Mouse (Mus musculus) heart, adult 8-10 months (tissue): ENCODE measurements around the gene Gstt1. TPM values are rescaled to one million over a fixed set of nuclear protein-coding genes. Genes with fewer than 3 reads are reported as not detected.
"Not testable (repeated sequence)": the region's sequence is repeated elsewhere in the genome, so short reads cannot be mapped to it uniquely, and the experiment has no call there.

Experiments
- DNase-seq: peaks from one replicate; pipeline ENCODE4 v3.0.0; 2022; ENCODE audit warnings: low spot score
- total RNA-seq, 4 experiments: library from RNA; stranded (reverse); gene quantifications; 2 replicates each; pipeline ENCODE4 v1.2.4; 2022

The Gstt1 gene
- total RNA-seq = 10 to 100 TPM; 15.7 to 26.4 (median 22.1) TPM

DNA sequence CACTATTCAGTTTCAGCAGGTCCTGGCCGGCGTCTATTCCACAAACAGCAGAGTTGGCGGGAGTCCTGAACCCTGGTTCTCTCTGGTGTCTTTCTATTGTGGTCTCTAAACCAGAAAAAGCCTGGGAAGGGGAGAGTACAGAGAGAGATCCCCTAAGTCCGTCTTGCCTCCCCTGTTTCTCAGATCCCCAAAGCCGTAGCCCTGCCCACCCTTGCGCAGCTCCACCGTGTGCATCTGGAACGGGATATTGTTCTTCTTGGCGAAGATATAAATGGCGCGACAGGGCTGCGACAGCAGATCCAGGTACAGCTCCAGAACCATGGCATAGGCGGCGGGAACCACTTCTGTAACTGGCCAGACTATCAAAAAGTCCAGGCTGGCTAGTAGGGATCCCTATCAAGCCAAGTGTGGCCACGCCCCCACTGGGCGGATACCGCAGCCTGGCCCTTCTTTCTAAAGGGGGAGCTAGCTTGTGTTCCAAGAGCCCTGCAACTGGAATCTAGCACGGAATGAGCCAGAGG is at the start of gene Gstt1:
Gene Gstt1, minus strand, starts transcription at position 409 of the 521 bp plus-strand sequence.
- DNase-seq = peak; percentile 76

DNA sequence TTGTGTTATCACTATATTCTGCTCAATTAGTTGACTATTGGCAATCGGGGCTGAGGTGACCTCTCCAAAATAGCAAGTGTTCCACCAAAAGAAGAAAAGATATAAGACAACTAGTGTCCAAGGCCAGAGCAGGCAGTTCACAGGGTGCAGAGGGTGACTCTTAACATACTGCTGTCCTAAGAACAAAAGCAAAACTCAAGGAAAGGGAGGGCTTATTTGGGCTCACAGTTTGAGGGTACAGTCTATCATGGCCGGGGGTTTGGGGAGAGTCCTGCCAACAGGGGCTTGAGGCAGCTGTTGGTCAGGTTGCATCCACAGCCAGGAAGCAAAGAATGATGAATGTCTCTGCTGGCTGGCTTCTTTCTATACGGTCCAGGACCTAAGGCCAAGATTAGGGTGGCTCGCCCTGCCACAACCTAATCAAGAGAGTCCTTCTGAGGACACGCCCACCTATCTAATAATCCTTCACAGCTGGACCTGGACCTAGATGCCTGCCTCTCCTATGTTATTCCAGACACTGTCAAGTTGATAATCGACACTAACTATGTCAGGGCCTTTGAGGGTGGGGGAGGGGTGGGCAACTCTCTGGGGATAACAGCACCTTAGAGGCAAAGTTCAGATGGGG is 47.0 kb upstream of the Gstt1 start:
- no peak for DNase-seq

DNA sequence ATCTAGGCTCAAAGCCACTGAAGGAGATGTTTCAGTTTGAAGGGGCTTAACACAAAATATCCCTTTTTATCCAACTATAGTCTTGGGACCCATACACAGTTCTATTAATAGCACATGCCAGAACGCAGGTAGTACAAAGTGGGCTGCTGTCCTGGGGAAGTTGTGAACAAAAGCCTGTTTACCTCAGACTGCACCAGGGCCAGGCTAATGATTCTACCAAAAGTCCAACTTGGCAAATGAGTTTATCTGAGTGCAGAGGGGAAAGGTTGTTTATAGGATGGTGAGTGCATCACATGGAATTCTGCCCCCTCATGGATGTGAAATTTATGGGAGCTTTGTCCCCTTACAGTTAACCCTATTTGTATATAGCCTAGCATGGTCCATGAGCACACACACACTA is 46.4 kb upstream of the Gstt1 start:
- DNase-seq = peak; percentile 32

DNA sequence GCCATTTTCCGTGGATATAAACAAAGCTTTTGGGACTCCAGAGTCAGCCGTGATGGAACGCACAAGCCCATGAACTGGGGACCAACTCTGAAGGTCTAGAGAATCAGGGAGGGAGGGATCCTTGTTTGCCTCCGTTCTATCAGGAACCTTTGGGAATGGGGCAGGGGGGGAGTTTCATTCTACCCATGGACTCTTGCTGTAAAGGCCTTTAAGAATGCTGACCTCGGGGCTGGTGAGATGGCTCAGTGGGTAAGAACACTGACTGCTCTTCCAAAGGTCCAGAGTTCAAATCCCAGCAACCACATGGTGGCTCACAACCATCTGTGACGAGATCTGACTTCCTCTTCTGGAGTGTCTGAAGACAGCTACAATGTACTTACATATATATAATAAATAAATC is 45.5 kb upstream of the Gstt1 start:
- not testable (repeated sequence) for DNase-seq

DNA sequence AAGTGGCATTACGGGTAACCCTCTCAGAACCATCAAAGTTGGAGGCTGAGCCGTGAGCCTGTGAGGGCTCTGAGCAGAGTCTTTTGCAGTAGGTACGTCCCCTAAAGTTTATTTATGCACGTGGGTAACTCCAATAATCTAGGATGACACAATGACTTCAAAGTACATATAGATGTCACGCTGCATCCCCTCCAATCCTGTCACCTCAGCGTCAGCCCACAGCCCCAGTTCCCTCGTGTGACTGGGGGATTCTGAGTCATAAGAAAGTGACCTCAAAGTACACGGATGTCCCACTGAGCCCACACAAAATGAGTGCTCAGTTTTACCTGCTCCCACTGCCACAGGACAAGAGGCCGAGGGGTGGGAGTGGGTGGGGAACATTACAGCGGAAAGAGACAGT is 40.7 kb upstream of the Gstt1 start:
- DNase-seq = no peak

DNA sequence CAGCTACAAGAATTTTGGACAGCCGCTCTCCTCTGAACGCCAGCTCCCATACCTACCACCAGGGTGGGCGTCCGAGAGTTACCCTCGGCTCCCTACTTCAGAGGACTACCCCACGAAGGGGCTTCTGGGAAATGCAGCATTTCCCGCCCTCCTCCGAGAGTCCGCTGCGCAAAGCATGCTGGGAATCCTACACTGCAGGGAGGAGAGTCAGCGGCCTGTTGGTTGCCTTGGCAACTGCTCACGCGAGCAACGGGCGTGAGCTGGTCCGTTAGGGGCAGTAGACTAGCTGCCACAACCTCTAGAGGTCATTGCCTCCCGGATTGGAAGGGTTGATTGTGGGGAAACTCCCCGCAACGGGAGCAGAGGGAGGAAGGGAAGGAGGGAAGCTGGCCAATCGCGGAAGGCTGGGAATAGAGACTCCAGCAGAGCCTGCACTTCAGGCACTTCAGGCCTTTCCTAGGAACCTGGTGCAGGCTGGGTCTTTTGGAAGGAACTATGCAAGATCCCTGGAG is 38.9 kb upstream of the Gstt1 start, which contains the start of gene Gstt2:
Gene Gstt2, minus strand, starts transcription at position 177 of the 512 bp plus-strand sequence.
- DNase-seq = peak; percentile 94

DNA sequence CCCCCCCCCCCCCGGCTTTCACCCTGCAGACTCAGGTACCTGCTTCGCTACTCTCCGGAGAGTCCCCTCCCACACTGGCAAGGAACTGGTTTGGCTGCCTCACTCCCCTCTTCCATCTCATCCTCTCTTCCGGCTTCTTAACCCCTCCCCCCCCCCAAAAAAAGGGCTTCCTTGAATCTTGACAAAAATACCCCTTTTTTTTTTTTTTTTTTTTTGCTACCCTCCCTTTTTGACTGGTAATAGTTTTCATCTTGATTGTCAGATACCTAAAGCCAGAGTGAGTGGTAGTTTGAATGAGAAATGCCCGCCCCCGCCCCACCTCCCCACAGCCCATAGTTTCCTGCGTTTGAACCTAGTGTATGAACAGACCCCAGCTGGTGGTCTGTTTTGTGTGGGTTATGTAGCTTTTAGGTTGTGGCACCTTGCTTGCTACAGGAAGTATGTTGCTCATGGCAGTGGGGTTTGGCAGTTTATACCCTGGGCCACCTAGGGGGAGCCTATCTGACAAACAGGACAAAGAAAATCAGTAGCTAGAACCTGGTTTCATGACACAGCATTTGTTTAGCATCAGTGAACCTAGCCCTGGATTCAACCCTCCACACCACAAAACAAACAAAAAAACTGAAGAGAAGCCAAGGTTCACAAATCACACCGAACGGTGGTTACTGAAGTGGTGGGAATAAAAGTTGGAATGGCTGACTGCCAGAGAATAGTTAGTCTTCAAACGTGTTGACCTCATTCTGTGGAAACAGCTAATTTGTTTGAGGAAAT is 37.6 kb upstream of the Gstt1 start:
- no peak for DNase-seq

- peak; percentile 70 for DNase-seq
These were observed 36.9 kb upstream of the Gstt1 start for GRCm38 (mm10) chr10:75835307-75835706.

- no peak for DNase-seq
These were observed 36.3 kb upstream of the Gstt1 start for GRCm38 (mm10) chr10:75834721-75835120.

GRCm38 (mm10) chr10:75834250-75834649 is 35.9 kb upstream of the Gstt1 start:
- peak; percentile 76 for DNase-seq

DNA sequence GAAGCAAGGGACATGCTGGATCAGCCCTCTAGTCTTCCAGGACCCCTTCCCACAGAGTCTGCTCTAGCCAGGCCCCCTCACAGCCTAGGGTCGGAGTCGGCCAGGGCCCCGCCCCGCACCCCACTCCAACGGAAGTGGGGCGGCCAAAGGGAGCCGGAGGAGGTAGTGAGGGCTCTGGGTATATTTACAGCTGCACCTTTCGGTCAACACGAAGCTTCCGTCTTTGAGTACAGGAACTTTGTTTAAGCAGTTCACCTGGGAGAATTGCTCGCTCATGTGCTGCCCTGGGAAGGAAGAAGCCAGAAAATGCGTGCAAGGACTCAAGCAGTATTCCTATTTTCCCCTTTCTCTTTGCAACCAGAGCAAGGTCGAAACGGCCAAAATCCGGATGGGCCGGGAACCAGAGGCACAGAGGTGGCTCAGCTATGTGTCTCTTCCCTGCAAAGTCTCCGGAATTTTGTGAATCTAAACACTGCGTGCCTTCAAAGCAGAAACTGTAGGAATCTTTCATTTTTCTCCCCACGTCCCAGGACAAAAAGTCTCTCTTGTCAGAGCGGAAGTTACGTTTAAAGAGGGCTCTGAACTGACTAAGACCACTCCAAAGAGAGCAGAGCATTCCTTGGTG is 35.2 kb upstream of the Gstt1 start:
- peak; percentile 22 for DNase-seq

DNA sequence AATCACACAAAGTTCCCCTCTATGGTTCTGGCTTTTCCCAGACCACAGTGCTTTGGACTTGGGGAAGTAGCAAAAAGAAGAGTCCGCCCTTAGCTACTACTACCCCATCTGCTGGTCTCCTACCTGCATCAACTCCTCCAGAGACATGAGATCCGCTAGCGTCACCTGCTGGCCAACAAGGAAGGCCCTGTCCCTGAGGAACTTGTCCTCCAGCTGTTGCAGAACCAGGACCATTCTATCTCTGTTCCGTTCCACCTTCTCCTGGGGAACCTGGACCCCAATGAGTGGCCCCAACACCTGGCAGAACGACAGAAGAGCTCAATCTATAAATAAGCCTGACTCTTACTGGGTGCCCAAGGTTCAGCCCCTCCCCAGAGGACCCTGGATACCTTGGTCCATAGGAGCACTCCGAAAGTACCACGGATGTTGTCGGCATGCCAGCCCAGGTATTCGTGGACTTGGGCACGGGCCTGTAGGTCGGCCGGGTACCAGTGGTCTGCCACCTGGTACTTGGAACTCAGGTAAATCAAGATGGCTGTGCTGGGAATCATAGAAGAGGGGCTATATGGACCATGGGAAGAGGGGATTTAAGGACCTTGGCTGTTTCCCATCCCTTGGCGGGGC is 34.0 kb upstream of the Gstt1 start:
- DNase-seq = peak; percentile 51

- DNase-seq = no peak
These were observed 31.9 kb upstream of the Gstt1 start for GRCm38 (mm10) chr10:75830275-75830670.

- no peak for DNase-seq
These were observed 31.3 kb upstream of the Gstt1 start for GRCm38 (mm10) chr10:75829529-75830274.

- peak; percentile 62 for DNase-seq
These were observed 30.1 kb upstream of the Gstt1 start for GRCm38 (mm10) chr10:75828500-75828931.

DNA sequence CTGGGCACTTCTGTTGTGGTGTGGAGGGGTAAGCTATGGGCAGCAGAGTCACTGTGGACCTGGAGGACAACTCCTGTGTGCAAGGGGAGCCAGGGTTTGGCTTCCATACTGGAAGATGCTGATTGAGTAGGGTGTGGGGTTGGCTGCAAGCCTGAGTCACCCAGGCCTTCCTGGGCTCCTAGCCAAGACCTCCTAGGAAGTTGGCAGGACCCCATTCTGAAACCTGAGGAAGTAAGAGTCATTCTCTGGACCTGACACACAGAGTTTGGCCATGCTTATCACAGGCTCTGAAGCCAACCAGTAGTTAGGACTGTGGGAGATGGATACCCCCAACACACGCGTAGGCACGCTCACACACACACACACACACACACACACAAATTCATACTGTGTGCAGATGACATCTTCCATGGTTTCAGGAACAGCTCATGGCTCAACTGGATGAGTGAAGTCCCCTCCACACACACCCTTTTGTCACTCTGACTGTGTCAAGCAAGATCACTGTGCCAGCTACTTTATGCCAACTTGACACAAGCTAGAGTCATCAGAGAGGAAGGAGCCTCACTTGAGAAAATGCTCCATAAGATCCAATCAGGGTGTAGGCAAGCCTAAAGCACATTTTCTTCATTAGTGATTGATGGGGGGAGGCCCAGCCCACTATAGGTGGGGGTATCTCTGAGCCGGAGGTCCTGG is 29.4 kb upstream of the Gstt1 start:
- peak; percentile 38 for DNase-seq

DNA sequence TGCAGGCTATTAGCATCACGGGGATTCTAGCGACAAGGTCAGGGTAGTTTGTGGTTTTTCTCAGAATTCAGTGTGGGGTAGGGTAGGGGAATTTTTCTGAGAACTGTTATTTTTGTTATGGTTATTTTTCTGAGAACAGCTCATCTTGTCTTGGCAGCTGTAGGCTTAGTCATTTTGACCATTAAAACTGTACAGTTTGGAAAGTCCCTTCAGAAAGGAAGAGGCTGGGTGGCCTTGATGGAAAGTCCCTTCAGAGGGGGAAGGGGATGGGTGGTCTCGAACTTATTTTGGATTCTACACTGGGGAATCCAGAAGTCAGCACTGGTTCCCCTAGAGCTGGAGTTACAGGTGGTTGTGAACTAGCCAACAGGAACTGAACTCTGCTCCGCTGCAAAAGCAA is 26.1 kb upstream of the Gstt1 start:
- DNase-seq = no peak

GRCm38 (mm10) chr10:75823782-75824181 is 25.4 kb upstream of the Gstt1 start:
- no peak for DNase-seq

DNA sequence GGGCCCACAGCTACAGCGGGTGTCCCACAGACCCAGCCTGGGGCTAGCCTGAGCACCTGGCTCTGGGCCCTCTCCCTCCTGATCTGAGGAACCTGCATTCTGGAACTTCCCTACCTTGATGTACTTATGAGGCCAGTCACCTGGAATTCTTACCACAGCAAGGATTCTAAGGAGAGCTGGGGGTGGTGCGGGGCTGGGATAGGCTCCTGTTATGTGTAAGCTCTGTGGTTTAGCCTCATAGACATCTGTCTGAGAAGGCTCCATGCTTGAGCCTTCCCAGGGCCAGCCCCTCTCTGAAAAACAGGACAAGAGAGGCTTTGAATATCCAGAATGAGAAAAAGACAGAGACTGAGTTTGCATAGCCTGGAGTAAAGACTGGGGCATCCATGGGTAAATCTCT is 24.1 kb upstream of the Gstt1 start, which contains the start of gene Gstt4:
Gene Gstt4, minus strand, starts transcription at position 101 of the 400 bp plus-strand sequence.
- DNase-seq = no peak

DNA sequence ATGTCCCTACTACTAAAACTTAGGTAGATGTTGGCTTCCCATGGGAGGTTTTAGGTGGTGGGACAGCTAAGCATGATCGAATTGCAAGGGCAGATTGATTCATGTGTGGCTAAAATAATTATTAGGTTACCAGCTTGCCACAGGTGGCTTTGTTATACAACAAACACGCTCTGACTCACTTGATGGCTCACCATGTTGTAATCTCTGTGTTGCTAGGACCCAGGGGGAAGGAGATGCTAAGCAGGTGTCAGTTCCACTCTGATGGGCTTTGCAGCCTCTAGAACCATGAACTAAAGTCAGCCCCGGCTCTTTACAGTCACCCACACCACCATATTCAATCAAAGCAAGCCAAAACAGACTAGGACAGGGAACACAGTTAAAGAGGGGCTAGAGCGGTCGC is 21.5 kb upstream of the Gstt1 start:
- no peak for DNase-seq
